In the genomic region with DNA sequence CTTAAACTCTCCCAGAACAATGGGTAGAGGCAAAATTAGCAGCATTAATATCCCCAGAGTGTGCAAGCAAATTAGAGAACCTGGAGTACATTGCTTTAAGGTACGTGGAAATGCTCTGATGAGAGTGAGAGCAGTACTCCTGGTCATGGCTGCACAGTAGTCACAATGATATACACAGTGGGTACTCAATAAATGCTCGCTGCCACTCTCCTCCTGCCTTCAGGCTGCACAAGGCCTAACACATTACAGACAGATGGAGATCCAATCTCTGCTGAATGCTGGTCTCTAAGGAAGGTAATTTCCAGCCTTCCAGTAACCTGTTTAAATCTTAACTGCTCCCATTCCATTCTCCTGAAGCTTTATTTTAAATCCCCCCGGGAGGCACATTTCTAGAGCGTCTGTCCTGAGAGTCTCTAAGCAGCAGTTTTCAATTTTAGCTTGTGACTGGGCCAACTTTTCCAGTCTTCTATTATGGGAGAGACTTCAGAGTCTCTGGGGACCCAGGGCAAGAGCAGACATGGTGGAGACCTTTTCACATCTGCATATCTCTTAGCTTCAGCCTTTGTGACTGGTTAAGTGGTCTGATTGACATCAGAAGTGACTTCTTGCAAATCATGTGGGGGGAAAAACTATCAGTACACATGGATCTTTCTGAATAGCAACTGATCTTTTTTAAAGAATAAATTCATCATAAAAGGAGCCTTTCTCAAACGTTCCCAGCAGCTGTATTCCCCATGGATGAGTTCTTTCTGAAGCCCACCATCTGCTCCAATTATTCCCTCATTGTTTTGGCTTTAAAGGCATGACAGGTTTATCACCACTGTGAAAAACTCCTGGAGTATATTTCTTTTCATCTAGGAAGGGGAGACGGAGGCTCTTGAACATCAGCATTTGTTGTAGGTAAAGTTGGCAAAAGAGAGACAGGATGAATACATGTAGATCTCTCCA, we compare ENCODE assay signal across 12 mouse cellular contexts.
A peak's percentile ranks its signal among the peaks of the same experiment; 100 is the strongest.
DNase-seq lines count a peak whose midpoint lies in the region; ATAC-seq and TF ChIP-seq lines count a peak whose summit lies in the region.
"Had no signal": no experiment of that assay in that cellular context is flagged by ENCODE, and none has a peak within 500 bp of the region (broad histone marks: within the 10 kb centered on the region; RNA-seq: fewer than 3 reads in every experiment).

No protein-coding gene starts in this region.

- no peak overlapping the region for H3K4me2 ChIP-seq in kidney, embryonic 16.5 days (replicated peaks; ENCODE audit: low read depth, low read length)
- no peak overlapping the region for H3K4me2 ChIP-seq in embryonic facial prominence, embryonic 15.5 days (replicated peaks)
- H3K4me2 ChIP-seq in hindbrain, embryonic 16.5 days (ENCODE audit: low read length): no peak overlapping the region
- no peak overlapping the region for H3K4me2 ChIP-seq in midbrain, postnatal 0 days (ENCODE audit: low read depth, low read length, poor library complexity, severe bottlenecking)

- no peaks in the 10 kb centered on the region for H3K9me3 ChIP-seq in kidney, embryonic 16.5 days (ENCODE audit: low read length)
- H3K9me3 ChIP-seq in embryonic facial prominence, embryonic 15.5 days (replicated peaks): no peaks in the 10 kb centered on the region
- no peaks in the 10 kb centered on the region for H3K9me3 ChIP-seq in hindbrain, embryonic 16.5 days (ENCODE audit: control insufficient read depth, low read length)
- H3K9me3 ChIP-seq in midbrain, postnatal 0 days (ENCODE audit: low read length): no peaks in the 10 kb centered on the region

- WGBS in kidney, embryonic 16.5 days: 44% methylated on average over 6 of the region's 6 CpGs
- 18% methylated on average over 6 of the region's 6 CpGs for WGBS in embryonic facial prominence, embryonic 15.5 days
- WGBS in hindbrain, embryonic 16.5 days: 30% methylated on average over 6 of the region's 6 CpGs
- 26% methylated on average over 6 of the region's 6 CpGs for WGBS in midbrain, postnatal 0 days

- no peak overlapping the region for H3K9ac ChIP-seq in kidney, embryonic 16.5 days (replicated peaks; ENCODE audit: low read length)
- H3K9ac ChIP-seq in embryonic facial prominence, embryonic 15.5 days: no peak overlapping the region
- no peak overlapping the region for H3K9ac ChIP-seq in hindbrain, embryonic 16.5 days (ENCODE audit: low read depth, low read length)
- no peak overlapping the region for H3K9ac ChIP-seq in midbrain, postnatal 0 days (replicated peaks; ENCODE audit: low read length, poor library complexity, severe bottlenecking)

- intact Hi-C loops in left cerebral cortex, postnatal 4 days (cut with DNase I): no loop called here

- peaks cover 15% of the 10 kb centered on the region for H3K4me1 ChIP-seq in kidney, embryonic 16.5 days (ENCODE audit: insufficient read depth, low read length)
- H3K4me1 ChIP-seq in embryonic facial prominence, embryonic 15.5 days: peaks cover 14% of the 10 kb centered on the region
- peaks cover 13% of the 10 kb centered on the region for H3K4me1 ChIP-seq in hindbrain, embryonic 16.5 days (ENCODE audit: control insufficient read depth, insufficient read depth, low read depth, low read length)
- H3K4me1 ChIP-seq in midbrain, postnatal 0 days (ENCODE audit: insufficient read depth, low read length): peaks cover 10% of the 10 kb centered on the region; the same call in 1 of the 2 replicates

- no peaks in the 10 kb centered on the region for H3K27me3 ChIP-seq in kidney, embryonic 16.5 days (ENCODE audit: insufficient read depth, low read length)
- H3K27me3 ChIP-seq in embryonic facial prominence, embryonic 15.5 days: no peaks in the 10 kb centered on the region
- no peaks in the 10 kb centered on the region for H3K27me3 ChIP-seq in hindbrain, embryonic 16.5 days (replicated peaks; ENCODE audit: control insufficient read depth, insufficient read depth, low read length)
- no peaks in the 10 kb centered on the region for H3K27me3 ChIP-seq in midbrain, postnatal 0 days (ENCODE audit: insufficient read depth, low read length)

- TF ChIP-seq CTCF in midbrain, postnatal 0 days (IDR thresholded peaks at IDR 0.05): no peak

- no peak overlapping the region for H3K4me3 ChIP-seq in kidney, embryonic 16.5 days (ENCODE audit: low read length)
- H3K4me3 ChIP-seq in embryonic facial prominence, embryonic 15.5 days (replicated peaks): no peak overlapping the region
- no peak overlapping the region for H3K4me3 ChIP-seq in hindbrain, embryonic 16.5 days (ENCODE audit: low read length)
- H3K4me3 ChIP-seq in midbrain, postnatal 0 days (ENCODE audit: low read depth, low read length): no peak overlapping the region
- H3K4me3 ChIP-seq: left cerebral cortex, adult 2 months had no signal

- no peaks in the 10 kb centered on the region for H3K36me3 ChIP-seq in kidney, embryonic 16.5 days (ENCODE audit: insufficient read depth, low read length)
- no peaks in the 10 kb centered on the region for H3K36me3 ChIP-seq in embryonic facial prominence, embryonic 15.5 days
- H3K36me3 ChIP-seq in hindbrain, embryonic 16.5 days (ENCODE audit: control insufficient read depth, insufficient read depth, low read length): no peaks in the 10 kb centered on the region
- H3K36me3 ChIP-seq in midbrain, postnatal 0 days (ENCODE audit: insufficient read depth, low read length): no peaks in the 10 kb centered on the region

- peak; percentile 65; the same call in 1 of the 2 replicates for ATAC-seq in kidney, embryonic 16.5 days (ENCODE audit: low FRiP score, low TSS enrichment)
- ATAC-seq in embryonic facial prominence, embryonic 15.5 days (ENCODE audit: insufficient number of reproducible peaks, low FRiP score, low TSS enrichment, low read depth): no peak; the same call in 1 of the 2 replicates
- peak; percentile 80 for ATAC-seq in hindbrain, embryonic 16.5 days
- ATAC-seq in midbrain, postnatal 0 days (ENCODE audit: low FRiP score): no peak
- ATAC-seq: CD4-positive, CD25-positive, alpha-beta regulatory T cell, adult 4 months had no signal

- H3K27ac ChIP-seq in kidney, embryonic 16.5 days (ENCODE audit: low read length): peak overlapping the region; percentile 78
- peak overlapping the region; percentile 52 for H3K27ac ChIP-seq in embryonic facial prominence, embryonic 15.5 days (replicated peaks)
- H3K27ac ChIP-seq in hindbrain, embryonic 16.5 days (ENCODE audit: low read depth, low read length): peak overlapping the region; percentile 39; the same call in 1 of the 2 replicates
- peak overlapping the region; percentile 55; the same call in 1 of the 2 replicates for H3K27ac ChIP-seq in midbrain, postnatal 0 days (ENCODE audit: low read depth, low read length)
- H3K27ac ChIP-seq: left cerebral cortex, adult 2 months had no signal

- no peak for DNase-seq in kidney, adult 8-10 months
- DNase-seq in midbrain, postnatal 0 days (ENCODE audit: low spot score): peak; percentile 44
- no peak for DNase-seq in left cerebral cortex, postnatal 4 days
- DNase-seq in frontal cortex, postnatal 36 days (ENCODE audit: low spot score in 2 of 2): no peak
- DNase-seq in right cerebral cortex, postnatal 14 days: no peak
- DNase-seq: cerebellum, adult 18-20 months; lung, postnatal 36 days had no signal

Comparison
In these comparisons a context has a peak if more than half of its experiments do, and no peak if none do; other contexts are left out.
1. ATAC-seq: peak in kidney, embryonic 16.5 days (single experiment) and hindbrain, embryonic 16.5 days (single experiment); none in embryonic facial prominence, embryonic 15.5 days (single experiment) and midbrain, postnatal 0 days (single experiment).
2. Peak in every context shown above with its lines, with median percentiles within 50 percentile points of each other: H3K27ac ChIP-seq.